Mouse (Mus musculus): ENCODE data around the gene Nbea.

DNA sequence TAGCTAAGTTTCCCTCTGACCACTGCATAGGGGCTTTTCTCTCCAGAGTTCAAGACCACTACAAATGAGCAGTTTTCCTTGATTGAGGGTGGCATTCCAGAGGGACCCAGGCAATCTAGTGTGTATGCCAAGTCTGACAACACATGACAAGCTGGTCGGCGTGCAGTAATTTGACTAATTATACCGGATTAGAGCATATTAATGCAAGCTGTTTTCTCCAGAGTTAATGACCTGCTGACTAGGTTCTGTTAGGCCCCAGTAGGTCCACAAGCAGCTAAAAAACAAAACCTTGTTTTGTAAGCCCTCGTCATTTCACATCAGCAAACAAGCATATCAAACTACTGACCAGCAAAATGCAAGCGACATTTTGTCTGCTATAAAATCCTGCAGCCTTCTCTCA, 432.1 kb downstream of the Nbea start:
- TF ChIP-seq CTCF (IDR thresholded peaks at IDR 0.05; ENCODE audit: control insufficient read depth, insufficient read depth, insufficient read length): no peak
- no peak for TF ChIP-seq CEBPB (IDR thresholded peaks at IDR 0.05; ENCODE audit: low read depth)
